8 mouse cellular contexts compared by ENCODE assay signal in the genomic region with DNA sequence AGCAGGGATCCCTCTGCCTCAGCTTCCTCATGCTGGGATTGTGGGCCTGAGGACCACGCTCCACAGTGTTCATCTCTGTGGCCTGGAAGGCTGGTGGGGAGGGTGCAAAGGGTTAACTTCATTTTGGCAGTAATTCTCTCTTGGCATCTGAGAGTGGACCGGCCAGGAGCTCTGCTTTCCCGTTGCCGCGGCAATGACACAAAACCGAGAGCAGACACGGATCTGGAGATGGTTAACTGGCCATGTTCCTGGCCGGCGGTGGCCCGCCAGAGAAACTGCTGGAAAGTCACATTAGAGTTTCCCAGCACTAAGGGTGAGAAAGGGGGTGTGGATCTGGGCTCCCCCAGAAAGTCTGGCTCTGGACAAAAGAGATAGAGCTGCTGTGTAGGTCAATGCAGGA.
A peak's percentile ranks its signal among the peaks of the same experiment; 100 is the strongest.
DNase-seq lines count a peak whose midpoint lies in the region; ATAC-seq and TF ChIP-seq lines count a peak whose summit lies in the region.

No protein-coding gene starts in this region.

- no peak for TF ChIP-seq CTCF in gastrocnemius, adult 2 months (IDR thresholded peaks at IDR 0.05)

- H3K4me2 ChIP-seq in liver, embryonic 12.5 days: no peak overlapping the region

- no peak for ATAC-seq in liver, embryonic 12.5 days

- H3K4me1 ChIP-seq in liver, embryonic 12.5 days: peaks cover 10% of the 10 kb centered on the region; the same call in 1 of the 2 replicates

- H3K9me3 ChIP-seq in liver, embryonic 12.5 days (replicated peaks): no peaks in the 10 kb centered on the region

- DNase-seq in gastrocnemius, adult 2 months: peak; percentile 73
- no peak for DNase-seq in gastrocnemius, postnatal 36 days
- peak; percentile 83 for DNase-seq in NIH3T3 (ENCODE audit: low read depth)
- DNase-seq in gastrocnemius, postnatal 25 days: peak; percentile 57
- peak; percentile 53 for DNase-seq in layer of hippocampus, adult 9-11 months
- DNase-seq in right cerebral cortex, postnatal 25 days: peak; percentile 48
- DNase-seq in urinary bladder, postnatal 10 days (ENCODE audit: low spot score): no peak

- H3K9ac ChIP-seq in liver, embryonic 12.5 days: no peak overlapping the region

- WGBS in liver, embryonic 12.5 days (ENCODE audit: insufficient replicate concordance): 74% methylated on average over 10 of the region's 10 CpGs

- H3K4me3 ChIP-seq in gastrocnemius, adult 2 months: no peak overlapping the region
- H3K4me3 ChIP-seq in liver, embryonic 12.5 days: no peak overlapping the region

- intact Hi-C loops in gastrocnemius, adult 2 months (cut with DNase I): no loop called here
- intact Hi-C loops in gastrocnemius, postnatal 36 days (cut with DNase I): no loop called here

- H3K27me3 ChIP-seq in liver, embryonic 12.5 days (replicated peaks): no peaks in the 10 kb centered on the region; the same call in 1 of the 2 replicates

- H3K36me3 ChIP-seq in liver, embryonic 12.5 days: no peaks in the 10 kb centered on the region

- H3K27ac ChIP-seq in gastrocnemius, adult 2 months: peak overlapping the region; percentile 83
- H3K27ac ChIP-seq in liver, embryonic 12.5 days: no peak overlapping the region

Comparison
In these comparisons a context has a peak if more than half of its experiments do, and no peak if none do; other contexts are left out.
1. DNase-seq: peak in gastrocnemius, adult 2 months (single experiment), NIH3T3 (single experiment), gastrocnemius, postnatal 25 days (single experiment), layer of hippocampus, adult 9-11 months (single experiment) and right cerebral cortex, postnatal 25 days (single experiment); none in gastrocnemius, postnatal 36 days (0 of 2) and urinary bladder, postnatal 10 days (single experiment).